Mouse (Mus musculus) cerebellum, adult 2 months (tissue): ENCODE measurements around the gene Tmem179b. TPM values are rescaled to one million over a fixed set of nuclear protein-coding genes. Genes with fewer than 3 reads are reported as not detected.

Source experiments
- DNase-seq, 2 experiments: peaks; one replicate each; pipeline ENCODE4 v3.0.0; 2021
- H3K27ac ChIP-seq: fragments of 200-500 bp; 2 replicates; pipeline ENCODE4 v1.5.1; 2012; ENCODE audit warnings: low read length, control low read depth, inconsistent platforms; ENCODE audit not compliant: insufficient read depth
- H3K27me3 ChIP-seq: fragments of 200-500 bp; 2 replicates; pipeline ENCODE4 v1.6.1; 2012; ENCODE audit warnings: inconsistent platforms, mild to moderate bottlenecking, low read length, moderate library complexity; ENCODE audit not compliant: control insufficient read depth, insufficient read depth
- H3K4me1 ChIP-seq: fragments of 200-500 bp; 2 replicates; pipeline ENCODE4 v1.6.1; 2011; ENCODE audit warnings: low read length; ENCODE audit not compliant: control insufficient read depth, insufficient read depth
- H3K4me3 ChIP-seq: fragments of 200-500 bp; replicated peaks from 2 replicates; pipeline ENCODE3; 2011; ENCODE audit warnings: mild to moderate bottlenecking, low read depth, low read length, control low read depth; ENCODE audit not compliant: insufficient read depth
- CTCF ChIP-seq: fragments of 200-500 bp; IDR thresholded peaks from 2 replicates; pipeline ENCODE4 v1.5.1; 2011; ENCODE audit warnings: low read depth, mild to moderate bottlenecking, control low read depth, low read length, moderate library complexity, borderline replicate concordance; ENCODE audit not compliant: insufficient read depth
- POLR2A ChIP-seq: fragments of 200-500 bp; IDR thresholded peaks from 2 replicates; pipeline ENCODE4 v1.6.1; 2011; ENCODE audit warnings: low read length, control low read depth, borderline replicate concordance; ENCODE audit not compliant: insufficient read depth
- WGBS: fragments of 180-500 bp; shearing (Covaris S2); methylation state at CpG from one replicate; pipeline ENCODE4 v1.1.7; 2018; 5-methylcytosine and 5-hydroxymethylcytosine counted together
- polyA plus RNA-seq: library from polyadenylated mRNA; depleted of rRNA; stranded (reverse); fragments of >200 nt; gene quantifications from 2 replicates; pipeline ENCODE4 v1.2.3, GENCODE M21; 2012; rRNA removed

Tmem179b gene
- polyA plus RNA-seq: 15.9 and 20.2 TPM in 2 replicates

GRCm38 (mm10) chr19:8774086-8774835 is at the start of gene Tmem179b:
Tmem179b (minus strand) TSS chr19:8774467.
- WGBS: under 1% methylated on average over 68 of the region's 68 CpGs
- DNase-seq: peak; percentile 96 to 98
- Histone ChIP-seq H3K4me1 (peaks cover 4% of the 10 kb centered on the region), H3K27ac (peak within 1 kb of the TSS; percentile 93), H3K27me3 (no peaks in the 10 kb centered on the region), H3K4me3 (peak within 1 kb of the TSS; percentile 94)
- TF ChIP-seq CTCF (no peak), POLR2A (peak; percentile 95)

- WGBS: 7% methylated on average over 8 of the region's 8 CpGs
- H3K4me3 ChIP-seq: peak overlapping the region; percentile 32
- H3K27me3 ChIP-seq: no peaks in the 10 kb centered on the region
- H3K27ac ChIP-seq: no peak overlapping the region
- H3K4me1 ChIP-seq: no peaks in the 10 kb centered on the region; the same call in 1 of the 2 replicates
- peak; percentile 73 to 81 for DNase-seq
- TF ChIP-seq CTCF: no peak
- TF ChIP-seq POLR2A: no peak
These were observed 48.4 kb upstream of the Tmem179b start for GRCm38 (mm10) chr19:8822696-8823095.

DNA sequence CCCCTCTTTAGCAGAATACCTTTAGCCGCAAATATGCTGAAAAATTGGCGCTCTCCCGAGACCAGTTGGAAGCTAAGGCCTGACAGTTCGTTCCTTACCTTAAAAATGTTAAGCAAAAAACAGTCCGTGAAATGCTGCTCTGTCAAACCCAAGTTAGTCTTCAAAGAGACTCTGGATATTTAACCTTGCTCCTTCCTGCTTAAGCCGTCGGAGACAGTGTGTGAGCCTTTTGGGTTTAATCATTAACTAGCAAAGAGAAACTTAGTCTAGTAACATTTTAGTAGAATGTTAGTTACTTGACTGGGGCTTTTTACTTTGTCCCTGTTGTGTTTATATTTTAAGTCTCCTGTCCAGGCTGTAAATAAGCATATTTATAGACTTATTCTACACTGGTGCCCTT is 46.9 kb upstream of the Tmem179b start:
- H3K4me1 ChIP-seq: no peaks in the 10 kb centered on the region; the same call in 1 of the 2 replicates
- H3K27ac ChIP-seq: peak overlapping the region; percentile 95
- no peaks in the 10 kb centered on the region for H3K27me3 ChIP-seq
- no peak for DNase-seq
- peak overlapping the region; percentile 86 for H3K4me3 ChIP-seq
- under 1% methylated on average over 7 of the region's 7 CpGs for WGBS
- TF ChIP-seq POLR2A (no peak), CTCF (no peak)

DNA sequence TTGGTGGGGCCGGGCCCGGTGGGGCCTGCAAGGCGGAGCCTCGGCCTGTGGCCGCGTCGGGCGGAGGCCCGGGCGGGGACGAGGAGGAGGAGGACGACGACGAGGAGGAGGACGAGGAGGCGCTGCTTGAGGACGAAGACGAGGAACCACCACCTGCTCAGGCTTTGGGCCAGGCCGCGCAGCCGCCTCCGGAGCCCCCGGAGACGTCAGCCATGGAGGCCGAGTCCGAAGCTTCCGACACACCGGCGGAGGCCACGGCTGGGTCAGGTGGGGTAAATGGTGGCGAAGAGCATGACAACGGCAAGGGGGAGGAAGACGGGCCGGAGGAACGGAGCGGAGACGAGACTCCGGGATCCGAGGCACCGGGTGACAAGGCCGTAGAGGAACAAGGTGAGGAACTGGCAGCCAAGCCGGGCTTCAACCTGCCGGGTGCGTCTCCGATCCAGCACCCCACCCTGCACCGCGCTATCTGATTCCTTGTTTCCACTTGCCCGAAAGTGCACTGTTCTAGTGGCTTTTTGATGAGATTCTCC is 46.2 kb upstream of the Tmem179b start:
- under 1% methylated on average over 48 of the region's 48 CpGs for WGBS
- peak overlapping the region; percentile 95 for H3K27ac ChIP-seq
- TF ChIP-seq CTCF (no peak), POLR2A (no peak)

DNA sequence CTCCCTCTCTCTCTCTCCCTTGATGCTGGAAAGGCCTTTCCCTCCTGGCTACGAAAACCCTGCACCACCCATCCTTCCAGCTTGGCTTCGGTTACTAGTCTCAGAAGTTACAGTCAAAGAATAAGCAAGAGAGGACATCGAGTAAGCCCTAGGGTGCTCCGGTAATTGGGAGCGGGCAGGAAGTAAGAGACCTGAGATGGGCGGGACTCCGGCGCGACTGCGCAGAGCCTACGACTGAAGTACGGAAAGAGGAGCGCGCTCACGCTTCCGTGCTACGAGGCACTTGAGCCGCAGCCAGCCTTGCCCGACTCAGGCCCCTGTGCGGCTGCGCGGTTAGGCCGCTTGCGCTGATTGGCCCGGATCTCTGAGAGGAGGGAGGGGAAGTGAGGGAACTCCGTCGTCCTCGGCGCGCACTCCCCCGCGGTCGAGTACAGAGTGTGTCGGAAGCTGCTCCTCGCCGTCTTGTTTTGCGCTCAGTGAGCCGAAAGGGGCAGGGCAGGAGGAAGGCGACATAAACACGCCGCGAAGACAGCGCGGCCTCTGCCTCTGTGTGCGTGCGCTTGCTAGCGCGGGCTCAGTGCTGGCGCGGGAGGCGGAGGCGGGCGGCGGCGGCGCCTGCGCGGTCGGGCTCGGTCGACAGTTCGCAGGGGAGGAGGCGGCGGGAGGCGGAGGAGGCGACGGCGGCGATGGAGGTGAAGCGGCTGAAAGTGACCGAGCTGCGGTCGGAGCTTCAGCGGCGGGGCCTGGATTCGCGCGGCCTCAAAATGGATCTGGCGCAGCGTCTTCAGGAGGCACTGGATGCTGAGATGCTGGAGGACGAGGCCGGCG is 45.5 kb upstream of the Tmem179b start, which contains the start of gene Hnrnpul2:
Gene Hnrnpul2 (plus strand): TSS at position 415 of the 828 bp plus-strand sequence.
- Histone ChIP-seq H3K27me3 (no peaks in the 10 kb centered on the region), H3K27ac (peak within 1 kb of the TSS; percentile 95), H3K4me3 (peak within 1 kb of the TSS; percentile 86), H3K4me1 (peaks cover 7% of the 10 kb centered on the region; the same call in 1 of the 2 replicates)
- under 1% methylated on average over 81 of the region's 83 CpGs for WGBS
- peak; percentile 98 to 99 for DNase-seq
- peak; percentile 96; the same call in 1 of the 2 replicates for TF ChIP-seq POLR2A
- no peak for TF ChIP-seq CTCF

More for the DNA sequence above, 46.2 kb upstream of the Tmem179b start:
- Histone ChIP-seq H3K27me3 (no peaks in the 10 kb centered on the region), H3K4me1 (peaks cover 4% of the 10 kb centered on the region; the same call in 1 of the 2 replicates), H3K4me3 (peak overlapping the region; percentile 86)
- no peak for DNase-seq

DNA sequence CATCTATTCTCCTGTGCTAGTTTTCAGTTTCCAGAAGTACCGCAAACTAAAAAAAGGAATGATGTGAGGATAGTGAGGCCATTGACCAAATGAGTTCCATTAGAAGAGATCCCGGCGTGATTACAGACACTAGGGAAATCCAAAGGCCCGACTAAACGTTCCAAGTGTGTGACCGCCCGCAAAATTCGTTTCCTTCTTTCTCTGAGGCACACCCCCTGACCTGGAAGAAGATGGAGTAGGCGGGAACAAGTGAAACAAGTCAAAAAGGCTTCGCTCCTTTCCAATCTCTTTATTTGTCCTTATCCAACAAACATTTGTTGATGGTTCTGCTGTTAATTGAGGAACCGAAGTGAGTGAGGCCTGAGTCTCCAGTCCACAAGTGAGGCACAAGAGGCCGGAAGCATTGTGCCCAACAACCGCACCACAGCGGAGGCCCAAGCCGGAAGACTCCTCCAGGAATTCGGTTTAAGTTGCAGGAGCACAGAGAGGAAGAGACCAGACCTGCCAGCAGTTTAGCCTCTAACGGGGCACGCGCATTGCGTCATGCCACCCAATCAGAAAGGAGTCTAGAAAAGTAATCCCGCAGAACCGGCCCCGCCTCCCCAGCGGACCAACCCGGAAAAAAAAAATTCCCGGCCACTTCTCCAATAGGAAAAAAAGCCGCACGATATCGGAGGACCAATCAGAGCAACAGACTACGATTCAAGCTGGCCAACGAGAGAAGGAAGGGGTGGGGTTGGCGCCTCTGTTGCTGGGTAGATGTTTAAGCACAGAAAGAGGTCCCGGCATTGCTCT is 44.7 kb upstream of the Tmem179b start, which contains the start of gene Ttc9c:
Gene Ttc9c (minus strand): TSS at position 533 of the 795 bp plus-strand sequence.
- peak within 1 kb of the TSS; percentile 95 for H3K27ac ChIP-seq
- H3K27me3 ChIP-seq: no peaks in the 10 kb centered on the region
- DNase-seq: peak; percentile 95 to 99
- H3K4me3 ChIP-seq: peak within 1 kb of the TSS; percentile 86
- under 1% methylated on average over 33 of the region's 33 CpGs for WGBS
- TF ChIP-seq POLR2A: peak; percentile 82; the same call in 1 of the 2 replicates
- no peak for TF ChIP-seq CTCF
- peaks cover 7% of the 10 kb centered on the region; the same call in 1 of the 2 replicates for H3K4me1 ChIP-seq

DNA sequence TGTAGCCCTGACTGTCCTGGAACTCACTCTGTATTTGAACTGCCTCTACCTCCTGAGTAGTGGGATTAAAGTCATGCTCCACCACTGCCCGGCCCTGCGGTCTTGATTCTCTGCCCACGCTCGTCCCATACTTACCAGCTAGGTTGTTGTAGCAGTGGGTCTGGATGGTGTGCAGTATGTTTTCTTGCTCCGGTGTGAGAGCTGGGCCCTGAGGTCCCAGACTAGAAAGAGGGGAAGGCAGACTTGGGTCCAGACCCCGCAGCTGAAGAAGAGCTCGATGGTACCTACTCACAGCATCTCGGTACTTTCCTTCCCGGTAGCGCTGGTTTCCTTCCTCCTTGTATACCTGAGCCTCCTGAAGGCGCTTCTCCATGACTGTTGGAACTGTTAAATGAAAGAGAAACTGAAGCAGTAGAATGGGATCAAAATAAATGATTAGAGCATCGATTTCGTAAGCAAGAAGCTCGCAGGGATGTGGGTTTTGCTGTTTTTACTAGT is 44.1 kb upstream of the Tmem179b start:
- DNase-seq: no peak
- 12% methylated on average over 14 of the region's 14 CpGs for WGBS
- no peak for TF ChIP-seq POLR2A
- TF ChIP-seq CTCF: no peak

More for the DNA sequence above, 44.1 kb upstream of the Tmem179b start:
- Histone ChIP-seq H3K4me3 (peak overlapping the region; percentile 75), H3K27me3 (no peaks in the 10 kb centered on the region), H3K4me1 (peaks cover 7% of the 10 kb centered on the region; the same call in 1 of the 2 replicates), H3K27ac (0 out of 2 replicates have a peak overlapping the region, but pooled peaks have one; percentile 0)
